Mouse (Mus musculus) liver, embryonic 16.5 days (tissue): Measurements from ENCODE around the gene Muc20. TPM values are rescaled to one million over a fixed set of nuclear protein-coding genes. Genes with fewer than 3 reads are reported as not detected.

ENCODE experiments used
- ATAC-seq: fragments of 200-750 bp; cut with Nextera tagmentation; 2 replicates; pipeline ENCODE4 v1.8.0; 2017; ENCODE audit warnings: low read depth, mild to moderate bottlenecking, moderate number of reproducible peaks, moderate library complexity
- H3K27ac ChIP-seq: fragments of 300-500 bp; sonication (generic); 2 replicates; pipeline ENCODE4 v1.5.1; 2014; ENCODE audit warnings: mild to moderate bottlenecking, low read length
- H3K27me3 ChIP-seq: fragments of 300-500 bp; sonication (generic); 2 replicates; pipeline ENCODE4 v1.6.1; 2014; ENCODE audit warnings: low read depth, low read length, mixed read lengths; ENCODE audit not compliant: control insufficient read depth, insufficient read depth
- H3K36me3 ChIP-seq: fragments of 300-500 bp; sonication (generic); 2 replicates; pipeline ENCODE4 v1.6.1; 2014; ENCODE audit warnings: mild to moderate bottlenecking; ENCODE audit not compliant: control insufficient read depth, insufficient read depth
- H3K4me1 ChIP-seq: fragments of 300-500 bp; sonication (generic); 2 replicates; pipeline ENCODE4 v1.6.1; 2014; ENCODE audit warnings: low read depth, low read length, mixed read lengths; ENCODE audit not compliant: control insufficient read depth
- H3K4me2 ChIP-seq: fragments of 300-500 bp; sonication (generic); 2 replicates; pipeline ENCODE4 v1.6.1; 2014; ENCODE audit warnings: low read depth, low read length, mixed read lengths
- H3K4me3 ChIP-seq: fragments of 300-500 bp; sonication (generic); 2 replicates; pipeline ENCODE4 v1.5.1; 2014; ENCODE audit warnings: low read depth, mild to moderate bottlenecking, low read length
- H3K9ac ChIP-seq: fragments of 300-500 bp; sonication (generic); 2 replicates; pipeline ENCODE4 v1.6.1; 2014; ENCODE audit warnings: low read depth, low read length
- H3K9me3 ChIP-seq: fragments of 300-500 bp; sonication (generic); replicated peaks from 2 replicates; pipeline ENCODE4 v1.6.1; 2016; ENCODE audit warnings: low read length; ENCODE audit not compliant: control insufficient read depth
- WGBS: fragments of 180-500 bp; shearing (Covaris S2); extraction: QIAGEN DNeasy Blood & Tissue Kit; methylation state at CpG from one replicate; pipeline ENCODE4 v1.1.7; 2014; ENCODE audit not compliant: insufficient replicate concordance; 5-methylcytosine and 5-hydroxymethylcytosine counted together
- polyA plus RNA-seq: library from polyadenylated mRNA; unstranded; fragments of >200 nt; fragmentation: Nextera tagmentation; extraction: Ambion mirVana; gene quantifications from 2 replicates; pipeline ENCODE4 v1.2.1, GENCODE M21; 2015

Gene Muc20
- polyA plus RNA-seq, 1 experiment from 2014 or later = not detected

- no peak overlapping the region for H3K4me3 ChIP-seq
- 51% methylated on average over 5 of the region's 5 CpGs for WGBS
- H3K27me3 ChIP-seq = no peaks in the 10 kb centered on the region
- no peak overlapping the region for H3K9ac ChIP-seq
- no peak overlapping the region for H3K27ac ChIP-seq
- no peak overlapping the region for H3K4me2 ChIP-seq
- no peaks in the 10 kb centered on the region for H3K36me3 ChIP-seq
- H3K4me1 ChIP-seq = no peaks in the 10 kb centered on the region
- ATAC-seq = 0 out of 2 replicates have a peak, but pooled peaks have one; percentile 21
- no peaks in the 10 kb centered on the region for H3K9me3 ChIP-seq
Observed at GRCm38 (mm10) chr16:32783324-32784062, 13.7 kb downstream of the Muc20 start.

DNA sequence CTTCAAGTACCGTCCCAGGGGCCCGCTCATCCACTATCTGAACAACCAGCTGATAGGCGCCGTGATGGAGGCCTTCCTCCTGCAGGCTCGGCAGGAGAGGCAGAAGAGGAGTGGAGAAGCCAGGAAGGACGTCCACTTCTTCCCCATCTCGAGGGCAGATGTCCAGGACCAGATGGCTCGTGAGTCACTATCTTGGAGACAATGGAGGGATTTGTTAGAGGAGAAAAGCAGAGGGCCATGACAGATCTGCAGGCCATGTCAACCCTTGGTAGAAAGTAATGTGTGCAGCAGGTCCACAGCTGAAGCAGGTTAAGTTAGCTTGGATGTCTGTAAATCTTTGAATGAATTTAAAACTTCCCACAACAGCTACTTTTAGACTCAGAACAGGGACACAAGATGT, 18.3 kb downstream of the Muc20 start:
- no peaks in the 10 kb centered on the region for H3K4me1 ChIP-seq
- H3K9ac ChIP-seq = no peak overlapping the region
- no peak for ATAC-seq
- 41% methylated on average over 8 of the region's 8 CpGs for WGBS
- H3K9me3 ChIP-seq = no peaks in the 10 kb centered on the region
- H3K27me3 ChIP-seq = no peaks in the 10 kb centered on the region
- no peak overlapping the region for H3K27ac ChIP-seq
- no peak overlapping the region for H3K4me2 ChIP-seq
- no peak overlapping the region for H3K4me3 ChIP-seq
- no peaks in the 10 kb centered on the region for H3K36me3 ChIP-seq

DNA sequence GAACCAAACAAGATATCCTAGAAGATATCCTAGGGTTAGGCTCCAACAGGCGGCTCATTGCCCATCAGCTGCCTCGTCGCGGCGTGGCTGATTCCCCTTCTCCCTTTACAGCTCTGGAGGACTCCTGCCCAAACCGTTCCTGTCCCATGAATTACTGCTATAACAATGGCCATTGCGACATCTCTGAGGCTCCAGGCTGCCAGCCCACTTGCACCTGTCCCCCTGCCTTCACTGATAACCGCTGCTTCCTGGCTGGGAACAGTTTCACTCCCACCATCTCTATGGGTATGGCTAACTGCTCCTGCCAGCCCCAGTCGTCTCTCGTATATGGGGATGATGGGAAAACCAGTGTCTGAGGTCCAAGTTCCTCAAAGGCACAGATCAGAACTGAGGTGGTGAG, 20.6 kb downstream of the Muc20 start:
- Histone ChIP-seq H3K9me3 (no peaks in the 10 kb centered on the region), H3K36me3 (no peaks in the 10 kb centered on the region), H3K4me1 (no peaks in the 10 kb centered on the region), H3K4me3 (no peak overlapping the region), H3K27ac (no peak overlapping the region), H3K27me3 (no peaks in the 10 kb centered on the region), H3K4me2 (no peak overlapping the region), H3K9ac (no peak overlapping the region)
- ATAC-seq = no peak
- WGBS = 34% methylated on average over 10 of the region's 10 CpGs

DNA sequence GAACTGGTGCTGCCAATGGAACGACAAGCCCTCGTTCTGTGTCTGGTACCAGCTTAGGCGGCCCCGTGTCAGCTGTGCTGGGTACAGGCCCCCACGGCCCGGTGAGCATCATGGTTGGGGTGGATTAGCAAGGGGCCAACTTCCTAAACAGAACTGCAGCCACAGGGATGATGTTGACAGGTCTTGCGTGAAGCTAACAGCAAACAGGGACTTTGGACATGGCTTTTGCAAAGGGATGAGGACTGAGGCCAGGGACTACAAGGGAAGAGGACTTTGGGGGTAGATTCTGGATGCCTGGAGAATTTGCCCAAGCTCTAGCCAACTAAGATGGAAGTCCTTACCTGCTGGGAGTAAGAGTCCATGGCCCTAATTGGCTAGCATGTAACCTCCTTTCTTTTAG, 30.3 kb downstream of the Muc20 start:
- H3K4me3 ChIP-seq = no peak overlapping the region
- 66% methylated on average over 7 of the region's 7 CpGs for WGBS
- H3K4me2 ChIP-seq = no peak overlapping the region
- H3K27ac ChIP-seq = no peak overlapping the region
- no peaks in the 10 kb centered on the region for H3K27me3 ChIP-seq
- H3K9ac ChIP-seq = no peak overlapping the region
- no peaks in the 10 kb centered on the region for H3K36me3 ChIP-seq
- ATAC-seq = peak; percentile 78
- H3K9me3 ChIP-seq = no peaks in the 10 kb centered on the region
- H3K4me1 ChIP-seq = no peaks in the 10 kb centered on the region

DNA sequence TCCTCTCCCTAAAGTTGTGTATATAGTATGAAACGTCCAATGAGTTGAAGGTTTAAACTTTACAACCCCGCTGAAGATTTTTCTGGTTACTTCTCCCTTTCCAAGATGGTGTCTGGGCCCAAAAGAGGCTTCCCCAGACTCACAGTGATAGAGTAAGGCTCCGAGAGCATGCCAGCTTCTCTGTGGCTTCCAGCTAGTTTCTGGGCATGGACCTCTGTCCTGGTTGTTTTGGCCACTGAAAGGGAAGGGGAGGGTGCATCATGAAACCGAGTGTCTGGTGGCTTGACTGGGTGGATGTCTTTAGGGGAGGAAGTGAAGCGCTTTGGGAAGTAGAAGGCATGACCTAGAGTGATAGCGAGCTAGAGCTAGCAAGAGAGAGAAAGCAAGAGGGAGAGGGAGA, 32.3 kb downstream of the Muc20 start:
- WGBS = 45% methylated on average over 6 of the region's 6 CpGs
- Histone ChIP-seq H3K9me3 (no peaks in the 10 kb centered on the region), H3K9ac (no peak overlapping the region), H3K4me1 (no peaks in the 10 kb centered on the region), H3K27ac (no peak overlapping the region), H3K4me3 (no peak overlapping the region), H3K36me3 (no peaks in the 10 kb centered on the region), H3K27me3 (no peaks in the 10 kb centered on the region), H3K4me2 (no peak overlapping the region)
- no peak for ATAC-seq

GRCm38 (mm10) chr16:32764550-32764949, 32.7 kb downstream of the Muc20 start:
- ATAC-seq = no peak
- Histone ChIP-seq H3K4me2 (no peak overlapping the region), H3K9me3 (no peaks in the 10 kb centered on the region), H3K4me1 (no peaks in the 10 kb centered on the region), H3K9ac (no peak overlapping the region), H3K4me3 (no peak overlapping the region), H3K27me3 (no peaks in the 10 kb centered on the region), H3K36me3 (no peaks in the 10 kb centered on the region), H3K27ac (no peak overlapping the region)
- 58% methylated on average over 2 of the region's 2 CpGs for WGBS

GRCm38 (mm10) chr16:32750242-32751127, 46.8 kb downstream of the Muc20 start:
- ATAC-seq = no peak
- WGBS = 44% methylated on average over 5 of the region's 5 CpGs

DNA sequence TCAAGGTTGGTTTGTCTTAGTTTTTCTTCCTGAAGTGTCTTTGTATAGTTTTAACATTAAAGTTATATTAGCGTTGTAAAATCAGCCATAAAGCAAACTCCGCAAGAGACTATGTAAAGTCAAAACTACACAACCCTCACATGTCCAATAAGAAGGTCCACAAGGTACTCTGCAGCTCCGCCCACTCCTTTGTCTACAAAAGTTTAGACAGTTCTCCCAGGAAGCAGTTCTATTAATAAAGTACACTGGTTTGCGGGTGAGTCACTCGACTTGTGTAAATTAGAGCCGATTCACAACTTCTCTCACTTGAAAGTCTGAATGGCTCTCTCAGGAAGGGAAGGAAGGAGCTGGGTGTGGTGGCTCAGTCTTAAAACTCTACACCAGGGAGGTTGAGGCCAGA, 51.4 kb downstream of the Muc20 start:
- ATAC-seq = no peak
- no peak overlapping the region for H3K9ac ChIP-seq
- no peak overlapping the region for H3K4me2 ChIP-seq
- H3K4me1 ChIP-seq = no peaks in the 10 kb centered on the region
- H3K9me3 ChIP-seq = no peaks in the 10 kb centered on the region
- no peaks in the 10 kb centered on the region for H3K27me3 ChIP-seq
- no peaks in the 10 kb centered on the region for H3K36me3 ChIP-seq
- no peak overlapping the region for H3K4me3 ChIP-seq
- H3K27ac ChIP-seq = no peak overlapping the region
- 50% methylated on average over 6 of the region's 6 CpGs for WGBS

More at GRCm38 (mm10) chr16:32750242-32751127, 46.8 kb downstream of the Muc20 start:
- Histone ChIP-seq H3K9ac (no peak overlapping the region), H3K36me3 (no peaks in the 10 kb centered on the region), H3K4me1 (no peaks in the 10 kb centered on the region), H3K4me3 (no peak overlapping the region), H3K9me3 (no peaks in the 10 kb centered on the region), H3K27me3 (no peaks in the 10 kb centered on the region), H3K27ac (no peak overlapping the region), H3K4me2 (no peak overlapping the region)

DNA sequence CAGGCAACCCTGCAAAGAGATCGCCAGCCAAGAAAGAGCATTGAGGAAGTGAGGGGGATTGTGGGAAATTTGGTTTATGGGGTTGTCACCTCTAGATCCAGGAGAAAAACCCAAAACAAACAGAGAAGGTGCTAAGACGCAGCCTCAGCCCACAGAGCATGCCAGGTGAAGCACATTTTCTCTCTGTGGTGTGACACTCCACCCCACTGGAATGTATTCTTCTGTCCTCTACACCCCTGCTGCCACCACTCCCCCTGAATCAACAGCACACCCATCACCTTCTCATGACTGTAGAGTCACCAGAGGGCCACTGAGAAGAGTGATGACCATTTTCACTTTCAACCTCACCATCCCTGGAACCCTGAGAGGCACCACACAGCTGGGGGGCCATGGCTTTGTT, 54.5 kb downstream of the Muc20 start:
- WGBS = 66% methylated on average over 2 of the region's 2 CpGs
- Histone ChIP-seq H3K9me3 (no peaks in the 10 kb centered on the region), H3K27ac (no peak overlapping the region), H3K27me3 (no peaks in the 10 kb centered on the region), H3K4me1 (no peaks in the 10 kb centered on the region; the same call in 1 of the 2 replicates), H3K4me2 (no peak overlapping the region), H3K4me3 (no peak overlapping the region), H3K9ac (no peak overlapping the region), H3K36me3 (no peaks in the 10 kb centered on the region)
- no peak for ATAC-seq
